16 mouse cellular contexts compared by ENCODE assay signal in genomic region chr15:78681301-78681700, GRCm38 (mm10). TPM values are rescaled to one million over a fixed set of nuclear protein-coding genes. Genes with fewer than 3 reads are reported as not detected.
A peak's percentile ranks its signal among the peaks of the same experiment; 100 is the strongest.
DNase-seq lines count a peak whose midpoint lies in the region; ATAC-seq and TF ChIP-seq lines count a peak whose summit lies in the region.
"Had no signal": no experiment of that assay in that cellular context is flagged by ENCODE, and none has a peak within 500 bp of the region (broad histone marks: within the 10 kb centered on the region; RNA-seq: fewer than 3 reads in every experiment).

No protein-coding gene starts in this region.

- peak; percentile 23 for DNase-seq in gastrocnemius, adult 2 months
- DNase-seq in gastrocnemius, adult 8-10 months (ENCODE audit: low spot score in 2 of 2), result no peak
- peak; percentile 51 for DNase-seq in left cerebral cortex, postnatal 4 days
- DNase-seq in left cerebral cortex, adult 8-10 months (ENCODE audit: low spot score in 2 of 2), result no peak
- no peak for DNase-seq in hindbrain, embryonic 14.5 days (ENCODE audit: low spot score)
- no peak for DNase-seq in lung, postnatal 10 days
- DNase-seq in ovary, postnatal 36 days (ENCODE audit: low spot score), result no peak
- DNase-seq: adrenal gland, adult 2 months; cerebellum, adult 8-10 months; heart, adult 2 months; layer of hippocampus, adult 9-11 months; thymus, postnatal 36 days had no signal

- TF ChIP-seq CTCF in gastrocnemius, adult 2 months (IDR thresholded peaks at IDR 0.05), result no peak

- ATAC-seq in embryonic facial prominence, embryonic 13.5 days (ENCODE audit: insufficient number of reproducible peaks, insufficient read depth, low FRiP score, low TSS enrichment, low read depth), result no peak
- ATAC-seq in hindbrain, embryonic 14.5 days (ENCODE audit: low FRiP score), result no peak

- no peak overlapping the region for H3K27ac ChIP-seq in gastrocnemius, adult 2 months
- H3K27ac ChIP-seq in embryonic facial prominence, embryonic 13.5 days, result no peak overlapping the region
- peak overlapping the region; percentile 46; the same call in 1 of the 2 replicates for H3K27ac ChIP-seq in hindbrain, embryonic 14.5 days
- H3K27ac ChIP-seq: heart, adult 2 months; kidney, postnatal 0 days; liver, embryonic 15.5 days; stomach, postnatal 0 days had no signal

- H3K4me2 ChIP-seq in embryonic facial prominence, embryonic 13.5 days, result no peak overlapping the region
- H3K4me2 ChIP-seq in hindbrain, embryonic 14.5 days (replicated peaks), result no peak overlapping the region
- H3K4me2 ChIP-seq: liver, embryonic 15.5 days had no signal

- H3K4me3 ChIP-seq in gastrocnemius, adult 2 months, result no peak overlapping the region
- no peak overlapping the region for H3K4me3 ChIP-seq in embryonic facial prominence, embryonic 13.5 days
- H3K4me3 ChIP-seq in hindbrain, embryonic 14.5 days (replicated peaks; ENCODE audit: low read length), result no peak overlapping the region
- H3K4me3 ChIP-seq: heart, adult 2 months; liver, embryonic 15.5 days had no signal

- 0 out of 2 replicates have a peak, but pooled peaks cover 4% of the 10 kb centered on the region for H3K27me3 ChIP-seq in embryonic facial prominence, embryonic 13.5 days
- H3K27me3 ChIP-seq in hindbrain, embryonic 14.5 days (ENCODE audit: control insufficient read depth, insufficient read depth, low read length), result no peaks in the 10 kb centered on the region

- H3K9ac ChIP-seq in embryonic facial prominence, embryonic 13.5 days, result 0 out of 2 replicates have a peak overlapping the region, but pooled peaks have one; percentile 6
- H3K9ac ChIP-seq in hindbrain, embryonic 14.5 days, result no peak overlapping the region
- H3K9ac ChIP-seq: liver, embryonic 15.5 days had no signal

- intact Hi-C loops in gastrocnemius, adult 2 months (cut with DNase I), result no loop called here
- intact Hi-C loops in left cerebral cortex, postnatal 4 days (cut with DNase I), result no loop called here

- H3K9me3 ChIP-seq in embryonic facial prominence, embryonic 13.5 days, result no peaks in the 10 kb centered on the region
- H3K9me3 ChIP-seq in hindbrain, embryonic 14.5 days (ENCODE audit: control insufficient read depth, low read length), result no peaks in the 10 kb centered on the region
- H3K9me3 ChIP-seq: liver, embryonic 15.5 days had no signal

- H3K36me3 ChIP-seq in embryonic facial prominence, embryonic 13.5 days, result no peaks in the 10 kb centered on the region
- H3K36me3 ChIP-seq in hindbrain, embryonic 14.5 days (replicated peaks; ENCODE audit: control insufficient read depth, insufficient read depth), result no peaks in the 10 kb centered on the region
- H3K36me3 ChIP-seq: liver, embryonic 15.5 days had no signal

- 79% methylated on average over 8 of the region's 8 CpGs for WGBS in embryonic facial prominence, embryonic 13.5 days
- 72% methylated on average over 8 of the region's 8 CpGs for WGBS in hindbrain, embryonic 14.5 days

- peaks cover 21% of the 10 kb centered on the region for H3K4me1 ChIP-seq in embryonic facial prominence, embryonic 13.5 days
- H3K4me1 ChIP-seq in hindbrain, embryonic 14.5 days (replicated peaks; ENCODE audit: control insufficient read depth, insufficient read depth, low read length), result peaks cover 44% of the 10 kb centered on the region
- H3K4me1 ChIP-seq: liver, embryonic 15.5 days had no signal

RNA-seq across cellular contexts. Expression of gene Elfn2, which starts 37.3 kb away (rescaled TPM):
- under 1 TPM in 1 of 2 experiments, not detected in 1; 0.03 TPM for total RNA-seq in gastrocnemius, adult 2 months (2021)
- total RNA-seq in gastrocnemius, adult 8-10 months (2022), result under 1 TPM in 3 of 4 experiments, not detected in 1; 0.05 to 0.11 (median 0.07) TPM
- 10 to 100 TPM; 79.2 to 81.2 TPM for total RNA-seq in left cerebral cortex, postnatal 4 days (2021)
- total RNA-seq in left cerebral cortex, adult 8-10 months (2022), result 100 to 1,000 TPM; 136 to 151 (median 145) TPM
- polyA plus RNA-seq in embryonic facial prominence, embryonic 13.5 days (2015; fragmentation: Nextera tagmentation; extraction: Ambion mirVana), result 0.06 TPM in 1 of 2 replicates, not detected in the other
- 6.0 and 8.5 TPM in 2 replicates for polyA plus RNA-seq in hindbrain, embryonic 14.5 days (2014; fragmentation: Nextera tagmentation; extraction: Ambion mirVana)
- polyA plus RNA-seq: liver, embryonic 15.5 days had no signal

Comparison
In these comparisons a context has a peak if more than half of its experiments do, and no peak if none do; other contexts are left out.
1. DNase-seq: peak in gastrocnemius, adult 2 months (single experiment) and left cerebral cortex, postnatal 4 days (single experiment); none in gastrocnemius, adult 8-10 months (0 of 2), left cerebral cortex, adult 8-10 months (0 of 2), hindbrain, embryonic 14.5 days (single experiment), lung, postnatal 10 days (single experiment) and ovary, postnatal 36 days (single experiment).
2. RNA of gene Elfn2, which starts 37.3 kb away (total RNA-seq): 136 to 151 TPM in left cerebral cortex, adult 8-10 months and 79.2 to 81.2 TPM in left cerebral cortex, postnatal 4 days; 0.05 to 0.11 TPM in gastrocnemius, adult 8-10 months and 0.03 TPM in gastrocnemius, adult 2 months; every median in the first group is over 10 times any median in the second.